ENCODE assay signal across 17 mouse cellular contexts in genomic region chr1:100386252-100386651, GRCm38 (mm10).
"Had no signal": no experiment of that assay in that cellular context is flagged by ENCODE, and none has a peak within 500 bp of the region (broad histone marks: within the 10 kb centered on the region; RNA-seq: fewer than 3 reads in every experiment).

No protein-coding gene starts in this region.

- H3K4me3 ChIP-seq: neural tube, embryonic 12.5 days; neural tube, embryonic 13.5 days; neural tube, embryonic 15.5 days; stomach, embryonic 15.5 days had no signal

- H3K4me1 ChIP-seq: neural tube, embryonic 12.5 days; neural tube, embryonic 13.5 days; neural tube, embryonic 15.5 days; stomach, embryonic 15.5 days had no signal

- H3K36me3 ChIP-seq: neural tube, embryonic 12.5 days; neural tube, embryonic 13.5 days; neural tube, embryonic 15.5 days; stomach, embryonic 15.5 days had no signal

- DNase-seq: retina, postnatal 1 day; right cerebral cortex, adult 18-20 months; right cerebral cortex, postnatal 14 days; right cerebral cortex, postnatal 25 days; right cerebral cortex, postnatal 4 days; spleen, adult 18-20 months; thymus, adult 18-20 months; thymus, adult 2 months; thymus, postnatal 14 days; thymus, postnatal 25 days; thymus, postnatal 36 days; thymus, postnatal 4 days had no signal

- H3K9ac ChIP-seq: neural tube, embryonic 12.5 days; neural tube, embryonic 13.5 days; neural tube, embryonic 15.5 days; stomach, embryonic 15.5 days had no signal

- H3K27ac ChIP-seq: neural tube, embryonic 12.5 days; neural tube, embryonic 13.5 days; neural tube, embryonic 15.5 days; stomach, embryonic 15.5 days; stomach, postnatal 0 days had no signal

- H3K27me3 ChIP-seq: neural tube, embryonic 12.5 days; neural tube, embryonic 13.5 days; neural tube, embryonic 15.5 days; stomach, embryonic 15.5 days had no signal

- H3K9me3 ChIP-seq: neural tube, embryonic 12.5 days; neural tube, embryonic 13.5 days; neural tube, embryonic 15.5 days; stomach, embryonic 15.5 days had no signal

- H3K4me2 ChIP-seq: neural tube, embryonic 12.5 days; neural tube, embryonic 13.5 days; neural tube, embryonic 15.5 days; stomach, embryonic 15.5 days had no signal
